Comparison of ENCODE assay signal across 18 mouse cellular contexts in the genomic region with DNA sequence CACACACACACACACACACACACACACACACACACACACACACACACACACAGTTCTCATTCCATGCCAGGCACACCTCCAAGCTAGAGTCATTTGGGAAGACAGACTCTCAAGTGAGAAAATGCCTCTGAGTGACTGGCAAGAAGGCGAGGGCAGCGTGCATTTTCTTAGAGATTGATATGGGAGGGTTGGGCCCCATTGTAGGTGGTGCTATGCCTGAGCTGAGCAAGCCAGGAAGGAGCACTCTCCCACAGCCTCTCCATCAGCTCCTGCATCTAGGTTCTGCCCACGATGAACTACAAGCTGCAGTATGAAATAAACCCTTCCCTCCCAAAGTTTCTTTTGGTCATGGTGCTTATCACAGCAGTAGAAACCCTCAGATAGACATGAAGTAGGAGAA.
"Had no signal": no experiment of that assay in that cellular context is flagged by ENCODE, and none has a peak within 500 bp of the region (broad histone marks: within the 10 kb centered on the region; RNA-seq: fewer than 3 reads in every experiment).

No protein-coding gene starts in this region.

- H3K4me2 ChIP-seq: limb, embryonic 12.5 days; limb, embryonic 15.5 days; midbrain, embryonic 12.5 days; midbrain, embryonic 15.5 days; neural tube, embryonic 12.5 days; neural tube, embryonic 15.5 days had no signal

- H3K4me1 ChIP-seq: midbrain, embryonic 12.5 days; midbrain, embryonic 15.5 days; neural tube, embryonic 12.5 days; neural tube, embryonic 15.5 days had no signal

- H3K27me3 ChIP-seq: limb, embryonic 15.5 days; midbrain, embryonic 15.5 days; neural tube, embryonic 12.5 days; neural tube, embryonic 15.5 days had no signal

- DNase-seq: kidney, adult 18-20 months; kidney, adult 9 months; kidney, postnatal 14 days; kidney, postnatal 4 days; left cerebral cortex, postnatal 4 days; lung, adult 2 months; lung, postnatal 14 days; lung, postnatal 4 days; thymus, postnatal 25 days had no signal

- H3K36me3 ChIP-seq: limb, embryonic 12.5 days; limb, embryonic 15.5 days had no signal

- H3K27ac ChIP-seq: limb, embryonic 12.5 days; limb, embryonic 15.5 days; midbrain, embryonic 12.5 days; midbrain, embryonic 15.5 days; neural tube, embryonic 12.5 days; neural tube, embryonic 15.5 days; stomach, postnatal 0 days had no signal

- H3K9ac ChIP-seq: limb, embryonic 12.5 days; limb, embryonic 15.5 days; midbrain, embryonic 12.5 days; midbrain, embryonic 15.5 days; neural tube, embryonic 12.5 days; neural tube, embryonic 15.5 days had no signal

- ATAC-seq: inflammation-experienced regulatory T-cells, adult 6 months; intestine, embryonic 16.5 days; midbrain, embryonic 15.5 days had no signal

- H3K4me3 ChIP-seq: limb, embryonic 12.5 days; limb, embryonic 15.5 days; midbrain, embryonic 12.5 days; midbrain, embryonic 15.5 days; neural tube, embryonic 12.5 days; neural tube, embryonic 15.5 days had no signal

- H3K9me3 ChIP-seq: limb, embryonic 12.5 days; limb, embryonic 15.5 days; midbrain, embryonic 12.5 days; midbrain, embryonic 15.5 days; neural tube, embryonic 12.5 days; neural tube, embryonic 15.5 days had no signal
